Mouse (Mus musculus) cerebellum, postnatal 14 days (tissue): ENCODE measurements around the gene Efna4.

Source experiments
- DNase-seq, 2 experiments: peaks; one replicate each; pipeline ENCODE4 v3.0.0; 2021; ENCODE audit warnings: mixed read lengths in 2 of 2

Gene Efna4

DNA sequence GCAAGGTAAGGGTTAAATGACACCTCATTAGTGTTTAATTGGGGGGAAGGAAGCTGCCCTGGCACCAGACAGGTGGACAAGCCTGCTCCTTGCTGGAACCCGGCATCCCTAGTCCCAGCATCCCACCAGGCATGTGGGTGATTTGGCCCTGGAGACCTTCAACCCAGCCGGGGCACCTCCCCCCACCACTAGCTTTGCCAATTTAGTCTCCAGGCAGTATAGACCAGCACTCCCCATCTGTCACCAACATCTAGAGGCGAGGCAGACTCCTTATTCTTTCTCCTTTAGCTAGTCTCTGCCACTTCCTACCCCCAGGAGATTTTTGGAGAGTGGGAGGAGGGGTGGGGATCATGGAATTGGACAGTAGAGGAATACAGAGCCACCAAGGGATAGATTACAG is 7.5 kb downstream of the Efna4 start:
- DNase-seq, result peak in 1 of 2 experiments; percentile 27

DNA sequence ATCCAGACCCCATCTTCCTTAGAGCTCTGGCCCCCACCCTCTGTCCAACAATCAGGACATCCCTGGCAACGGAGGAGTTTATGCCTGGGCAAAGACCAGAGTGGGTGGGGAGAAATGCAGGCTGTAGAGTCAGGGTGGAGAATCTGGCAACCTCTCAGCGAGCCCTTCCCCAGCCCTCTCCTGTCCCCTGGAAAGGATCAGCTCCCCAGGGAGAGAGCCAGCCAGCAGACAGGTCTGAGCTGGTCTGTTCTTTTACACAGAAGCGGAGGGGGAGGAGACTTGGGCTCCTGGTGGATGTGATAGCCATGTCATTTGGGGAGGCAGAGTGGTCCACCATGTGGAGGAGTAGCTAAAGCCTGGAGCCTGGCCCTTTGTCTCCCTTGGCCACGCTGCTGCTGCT is 9.2 kb downstream of the Efna4 start:
- DNase-seq, result peak in 1 of 2 experiments; percentile 13

DNA sequence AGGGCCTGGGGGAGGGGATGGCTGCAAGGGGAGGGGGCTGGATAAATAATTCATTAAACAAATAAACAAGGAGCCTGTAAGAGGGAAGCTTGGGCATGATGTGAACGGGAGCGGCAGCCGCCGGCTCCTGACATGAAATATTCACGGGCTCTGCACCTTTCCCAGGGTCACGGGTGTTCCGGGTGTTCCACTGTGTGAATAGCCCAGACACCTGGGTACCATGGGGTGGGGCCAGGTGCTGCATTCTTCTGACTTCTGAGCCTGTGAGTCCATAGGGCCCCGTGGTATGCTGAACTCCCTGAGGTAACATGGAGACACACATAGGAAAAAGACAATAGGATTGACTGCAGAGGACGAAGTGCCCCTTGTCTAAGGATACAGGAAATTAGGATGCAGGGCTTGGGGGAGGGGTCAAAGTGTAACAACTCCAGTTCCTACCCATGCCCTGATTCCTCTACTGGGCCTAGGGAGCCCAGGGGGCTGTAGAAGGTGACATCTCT is 10.4 kb downstream of the Efna4 start:
- DNase-seq, result peak in 1 of 2 experiments; percentile 1

DNA sequence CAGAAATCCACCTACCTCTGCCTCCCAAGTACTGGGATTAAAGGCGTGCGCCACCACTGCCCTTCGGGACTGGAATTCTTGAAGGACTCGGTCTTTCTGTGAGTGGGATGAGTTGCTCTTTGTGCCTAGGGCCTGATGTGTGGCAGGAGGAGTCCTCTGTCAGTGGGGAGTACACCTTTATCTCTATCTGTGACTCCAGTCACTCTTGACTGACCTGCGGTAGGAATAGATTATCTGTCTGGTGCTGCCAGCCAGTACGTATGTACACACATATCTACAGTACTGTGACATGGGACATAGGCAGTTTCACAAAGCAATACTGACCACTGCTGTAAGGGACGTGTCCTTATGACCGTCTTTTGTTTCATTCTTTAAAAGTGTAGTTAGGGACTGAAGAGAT is 11.9 kb downstream of the Efna4 start:
- no peak for DNase-seq

DNA sequence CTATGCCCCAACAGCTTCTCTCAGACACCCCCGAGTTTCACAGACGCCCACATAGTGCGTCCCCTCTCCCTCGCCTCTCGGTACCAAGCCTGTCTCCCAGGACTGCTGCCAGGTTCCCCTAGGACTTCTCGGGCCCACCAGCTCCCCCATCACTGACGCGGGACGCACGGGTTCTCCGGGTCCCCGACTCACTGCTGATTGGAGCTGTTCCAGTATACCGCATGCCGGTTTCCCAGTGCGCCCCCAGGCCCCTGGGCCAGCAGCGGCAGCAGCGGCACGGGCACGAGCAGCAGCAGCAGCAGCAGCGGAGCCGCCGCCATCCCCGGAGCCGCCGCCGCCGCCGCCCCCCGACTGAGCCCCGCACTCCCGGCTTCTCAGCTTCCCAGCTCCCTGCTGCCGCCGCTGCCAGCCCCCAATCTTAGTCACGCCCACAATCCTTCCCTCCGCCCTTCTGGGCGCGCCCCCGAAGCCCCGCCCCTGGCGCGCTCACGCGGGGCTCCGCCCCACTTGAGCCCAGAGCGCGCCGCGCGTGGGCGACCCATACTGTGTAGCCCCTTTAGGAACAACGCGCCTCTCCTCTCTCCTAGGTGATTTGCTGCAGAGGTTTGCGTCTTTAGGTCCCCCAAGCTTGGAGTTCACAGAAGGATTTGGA is 15.2 kb downstream of the Efna4 start, which contains the start of gene Efna3:
TSS of gene Efna3 (minus strand) at position 452 of the 652 bp plus-strand sequence.
- DNase-seq, result peak; percentile 67 to 72

DNA sequence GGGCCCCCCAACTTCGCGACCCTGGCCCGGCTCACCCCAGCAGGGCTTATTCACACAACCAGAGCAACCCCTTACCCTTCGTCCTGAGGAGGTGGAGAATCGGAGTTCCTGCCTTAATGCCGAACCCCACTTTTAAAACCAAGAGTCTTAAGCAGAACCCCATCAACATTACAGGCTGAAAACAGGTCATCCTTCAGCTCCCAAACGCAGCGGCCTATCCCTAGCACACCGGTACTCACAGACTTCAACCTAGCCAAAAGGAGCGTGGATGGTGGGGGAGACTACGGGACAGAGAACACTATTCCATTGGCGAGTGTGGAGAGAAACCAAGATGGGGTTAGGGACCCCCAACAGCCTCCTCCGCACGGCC is 15.7 kb downstream of the Efna4 start:
- no peak for DNase-seq

DNA sequence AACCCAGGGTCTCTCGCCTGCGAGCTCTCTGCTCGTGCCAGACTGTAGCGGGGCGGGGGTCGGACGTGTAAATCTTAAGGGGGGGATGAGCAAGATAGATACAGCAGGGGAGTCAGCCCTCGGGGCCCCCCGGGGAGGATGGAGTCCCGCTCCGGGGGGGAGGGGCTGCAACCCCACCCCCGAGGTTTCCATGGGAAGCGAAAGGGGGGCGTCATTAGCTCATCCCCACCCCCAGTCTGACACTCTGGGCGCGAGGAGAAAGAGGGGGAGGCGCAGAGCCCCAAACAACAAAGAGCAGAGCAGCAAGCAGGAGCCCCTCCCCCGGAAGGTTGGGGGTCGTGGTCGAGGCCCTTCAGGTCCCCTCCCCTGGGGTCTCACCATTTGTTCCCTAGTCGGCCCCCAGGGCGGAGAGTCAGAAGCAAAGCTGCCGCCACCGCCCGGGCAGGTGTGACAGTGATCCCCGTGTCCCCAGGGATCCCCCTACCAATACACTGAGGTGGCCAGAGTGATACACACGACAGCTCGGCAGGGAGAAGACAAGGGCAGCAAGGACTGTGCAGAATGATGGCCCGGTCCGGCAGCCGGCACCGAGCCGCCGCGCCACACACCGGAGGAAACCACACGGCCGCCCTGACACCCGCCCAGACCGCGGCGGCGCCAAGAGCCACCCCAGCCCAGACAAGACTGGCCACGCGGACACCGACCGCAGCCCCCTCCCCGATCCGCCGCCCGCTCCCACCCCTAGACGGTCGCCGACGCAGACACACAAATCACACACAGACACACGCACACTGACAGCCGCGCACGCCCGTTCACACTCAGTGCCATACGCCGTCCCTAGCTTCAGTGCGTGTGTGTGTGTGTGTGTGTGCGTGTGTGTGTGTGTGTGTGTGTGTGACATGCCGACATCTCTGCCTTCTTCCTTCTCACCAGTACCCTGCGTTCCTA is 16.4 kb downstream of the Efna4 start:
- DNase-seq, result peak; percentile 38 to 56

DNA sequence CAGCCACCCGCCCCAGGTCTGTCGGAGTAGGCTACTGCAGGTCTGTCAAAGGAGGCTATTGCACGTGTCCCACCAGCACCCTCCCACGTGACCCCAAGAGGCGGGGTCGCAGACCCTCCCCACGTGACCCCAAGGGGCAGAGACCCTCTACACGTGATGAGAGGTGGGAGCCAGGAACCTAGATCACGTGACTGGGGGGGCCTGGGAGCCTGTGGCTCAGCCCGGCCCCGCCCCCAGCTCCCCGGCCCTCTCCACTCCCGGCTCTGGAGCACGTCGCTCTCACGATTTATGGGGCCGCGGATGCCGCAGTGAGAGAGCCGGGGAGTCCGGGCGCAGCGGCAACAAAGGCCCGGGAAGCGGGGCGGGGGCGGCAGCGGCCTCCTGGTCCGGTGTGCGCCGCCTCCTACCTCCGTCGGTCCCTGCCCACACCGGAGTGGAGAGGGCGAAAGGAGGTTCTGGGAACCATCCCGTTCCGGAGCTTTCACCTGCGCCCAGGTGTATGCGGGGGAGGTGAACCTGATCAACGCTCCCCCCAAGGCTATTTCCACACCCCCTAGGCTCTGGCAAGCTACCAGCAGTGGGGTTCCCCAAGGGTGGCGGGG is 17.1 kb downstream of the Efna4 start:
- DNase-seq, result peak in 1 of 2 experiments; percentile 54

DNA sequence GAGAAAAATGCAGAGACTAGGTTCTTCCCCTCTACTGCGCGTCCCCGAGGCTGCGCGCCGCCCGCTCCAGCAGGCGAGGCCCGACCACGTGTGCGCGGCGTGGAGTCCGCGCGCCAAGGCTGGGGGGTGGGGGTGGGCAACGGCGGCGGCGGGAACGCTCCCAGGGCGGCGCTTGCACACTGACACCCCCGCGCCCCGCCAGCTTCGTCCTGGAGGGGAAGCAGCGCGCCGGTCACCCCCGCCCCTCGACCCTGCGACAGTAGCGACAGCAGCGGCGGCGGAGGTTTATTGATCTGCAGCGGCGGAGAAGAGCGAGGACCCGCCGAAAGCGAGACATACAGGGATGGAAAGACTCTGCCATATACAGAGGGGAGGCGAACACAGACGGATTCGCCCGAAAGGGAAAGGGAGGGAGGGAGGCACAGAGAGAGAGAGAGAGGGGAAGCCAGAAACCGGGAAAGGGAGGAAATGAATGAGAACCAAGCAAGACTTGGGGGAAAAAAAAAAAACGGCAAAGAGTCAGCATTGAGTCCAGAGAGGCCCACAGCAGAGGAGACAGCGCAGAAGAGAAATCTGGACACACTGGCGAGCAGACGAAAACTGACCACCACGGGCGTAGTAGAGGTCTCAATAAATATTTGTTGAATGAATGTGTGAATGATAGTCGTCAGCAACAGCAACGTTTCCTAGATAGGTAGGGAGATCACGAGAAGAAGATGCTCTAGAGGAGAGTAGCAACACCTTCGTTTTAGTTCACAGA is 18.1 kb downstream of the Efna4 start:
- peak in 1 of 2 experiments; percentile 39 for DNase-seq

DNA sequence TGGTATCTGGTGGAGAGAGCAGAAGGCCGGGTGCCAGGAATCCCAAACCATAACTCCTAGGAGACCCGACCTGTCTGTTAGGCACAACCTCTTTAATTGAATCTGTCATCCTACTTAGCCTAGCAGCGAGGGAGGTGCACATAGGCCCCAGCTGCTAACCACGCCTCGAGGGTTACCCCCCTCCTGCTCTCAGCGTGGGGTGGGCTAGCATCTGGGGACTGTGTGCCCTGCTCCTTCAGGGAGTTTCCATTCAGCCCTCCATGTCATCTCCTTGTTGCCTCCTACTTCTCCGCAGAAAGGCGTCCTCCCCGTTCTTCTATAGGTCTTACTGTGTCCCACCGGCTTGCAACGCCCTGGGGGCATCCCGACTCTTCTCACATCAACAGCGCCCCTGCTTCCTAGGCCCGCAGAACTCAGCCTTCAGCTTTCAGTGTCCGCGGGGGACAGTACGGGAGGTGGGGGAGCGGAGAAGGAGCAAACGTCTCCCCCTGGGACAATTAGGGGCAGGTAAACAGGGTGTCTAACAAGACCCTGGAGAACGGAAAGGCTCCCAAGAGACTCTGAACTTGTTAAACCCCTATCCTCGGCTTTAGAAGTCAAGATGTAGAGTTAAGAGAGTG is 18.7 kb downstream of the Efna4 start:
- peak in 1 of 2 experiments; percentile 45 for DNase-seq

DNA sequence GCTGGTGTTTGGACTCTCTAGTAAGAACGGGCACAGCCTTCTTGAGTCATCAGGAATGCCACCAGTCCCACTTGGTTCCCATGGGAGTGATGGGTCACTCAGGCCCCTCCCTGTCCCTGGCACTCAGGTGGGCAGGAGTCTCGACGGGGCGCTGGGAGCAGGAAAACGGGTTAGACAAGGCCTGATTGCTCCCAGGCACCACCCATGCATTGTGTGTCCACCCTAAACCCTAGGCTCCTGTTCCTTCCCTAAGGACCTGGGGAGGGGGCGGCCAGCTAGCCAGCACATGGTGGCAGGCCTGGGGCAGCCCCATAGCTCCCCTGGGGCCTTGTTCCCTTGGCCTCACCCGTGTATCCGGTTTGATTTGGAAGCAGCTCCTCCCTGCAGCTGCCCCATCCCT is 19.5 kb downstream of the Efna4 start:
- DNase-seq, result peak in 1 of 2 experiments; percentile 20

DNA sequence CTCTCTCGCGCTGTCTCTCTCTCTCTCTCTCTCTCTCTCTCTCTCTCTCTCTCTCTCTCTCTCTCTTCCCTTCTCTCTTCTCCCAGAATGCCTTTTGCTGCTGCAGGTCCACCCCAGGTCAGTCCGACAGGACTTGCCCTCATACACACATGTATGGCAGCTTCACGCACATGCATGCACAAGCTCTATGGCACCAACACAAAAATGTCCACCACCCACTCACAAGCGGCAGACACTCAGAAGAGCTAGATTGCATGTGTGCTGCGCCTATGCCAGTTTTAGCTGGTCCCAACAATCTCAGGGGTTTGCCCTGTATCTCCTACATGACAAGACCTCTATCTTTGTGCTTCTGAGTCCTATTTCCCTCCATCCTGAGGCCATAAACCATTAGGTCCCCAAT is 20.6 kb downstream of the Efna4 start:
- no peak for DNase-seq

DNA sequence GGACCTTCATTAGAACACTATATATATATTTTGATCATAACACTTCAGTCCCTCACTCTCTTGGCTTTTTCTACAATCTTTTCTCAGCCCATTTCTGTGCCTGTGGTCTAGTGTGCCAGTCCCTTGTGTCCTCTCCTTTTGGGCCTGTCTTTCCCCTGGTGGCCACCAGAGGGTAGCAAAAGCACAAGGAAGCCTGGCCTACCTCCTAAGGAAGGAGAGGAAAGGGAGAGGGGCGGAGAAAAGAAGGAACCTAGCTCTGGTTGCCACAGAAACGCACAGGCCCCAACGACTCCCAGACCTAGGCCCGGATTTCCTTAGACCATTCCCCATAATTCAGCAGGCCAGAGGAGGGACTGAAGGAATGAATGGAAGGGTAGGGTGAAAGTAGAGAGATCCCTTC is 21.0 kb downstream of the Efna4 start:
- peak; percentile 93 to 94 for DNase-seq

DNA sequence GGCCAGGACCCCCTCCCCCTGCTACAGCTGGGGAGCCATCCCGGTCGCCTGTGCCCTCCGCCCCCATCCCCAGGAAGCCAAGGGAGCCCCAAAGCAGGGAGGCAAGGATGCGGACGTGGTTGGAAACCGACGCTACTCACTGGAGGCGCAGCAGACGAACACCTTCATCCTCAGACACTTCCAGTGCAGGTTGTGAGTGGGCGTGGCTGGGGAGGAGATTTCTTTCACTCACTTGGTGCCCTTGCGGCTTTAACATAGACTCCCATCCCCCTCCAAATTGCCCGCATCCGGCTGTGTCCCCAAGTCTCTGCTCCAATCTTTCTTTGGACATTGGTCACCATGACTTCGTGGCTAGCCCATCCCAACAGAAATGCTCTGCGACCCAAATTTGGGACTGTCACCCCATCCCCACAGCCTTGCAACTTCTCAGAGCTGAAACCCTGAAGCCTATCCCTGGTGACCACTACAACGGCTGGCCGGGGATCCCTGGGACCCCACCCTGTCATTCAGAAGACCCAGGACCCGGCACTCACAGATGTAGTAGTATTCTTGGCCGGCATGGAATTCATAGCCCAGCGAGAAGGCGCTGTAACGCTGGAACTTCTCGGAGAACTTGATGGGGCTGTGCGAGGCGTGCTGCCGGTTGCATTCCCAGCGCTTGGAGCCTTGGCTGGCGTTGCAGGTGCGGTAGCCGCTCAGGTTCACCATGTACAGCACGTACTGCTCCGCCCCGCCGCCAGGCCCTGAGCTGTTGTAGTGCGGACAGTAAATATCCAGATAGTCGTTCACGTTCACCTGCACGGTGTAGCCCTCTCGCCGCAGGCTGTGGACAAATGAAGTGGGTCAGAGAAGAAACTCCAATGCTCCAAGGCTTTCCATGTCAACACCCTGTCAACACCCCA is 21.6 kb downstream of the Efna4 start:
- DNase-seq, result peak in 1 of 2 experiments; percentile 41

DNA sequence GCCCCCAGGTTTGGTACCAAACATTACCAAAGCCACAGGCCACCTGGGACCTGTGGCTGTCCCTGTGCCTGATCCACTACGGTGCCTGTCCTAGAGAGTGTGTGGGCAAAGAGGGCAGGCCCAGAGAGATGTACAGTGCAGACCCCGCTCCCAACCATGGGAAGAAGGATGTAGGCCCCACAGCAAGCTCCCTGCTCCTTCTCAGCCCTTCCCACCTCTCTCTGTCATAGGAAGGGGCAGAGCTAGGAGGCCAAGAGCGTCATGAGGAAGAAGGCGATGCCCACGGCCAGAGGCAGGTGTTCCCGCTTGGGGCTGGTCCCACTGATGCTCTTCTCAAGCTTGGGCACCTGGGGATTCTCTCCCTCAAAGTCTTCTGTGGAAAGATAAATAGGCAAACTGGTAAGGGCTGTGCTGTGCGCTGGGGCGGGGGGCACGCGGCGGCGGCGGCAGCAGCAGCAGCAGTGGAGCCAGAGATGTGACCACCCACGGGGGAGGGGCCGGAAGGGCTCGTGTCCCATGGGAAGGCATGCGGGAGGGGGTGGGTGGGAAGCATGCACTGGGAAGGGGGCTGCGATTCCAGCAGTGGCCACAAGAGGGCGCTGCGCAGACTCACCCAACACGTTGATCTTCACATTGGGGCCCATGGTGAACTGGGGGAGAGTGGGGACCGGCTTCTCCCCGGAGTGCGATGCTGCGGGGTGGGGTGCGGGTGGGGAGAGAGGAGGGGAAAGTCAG is 22.5 kb downstream of the Efna4 start:
- peak; percentile 83 to 93 for DNase-seq

DNA sequence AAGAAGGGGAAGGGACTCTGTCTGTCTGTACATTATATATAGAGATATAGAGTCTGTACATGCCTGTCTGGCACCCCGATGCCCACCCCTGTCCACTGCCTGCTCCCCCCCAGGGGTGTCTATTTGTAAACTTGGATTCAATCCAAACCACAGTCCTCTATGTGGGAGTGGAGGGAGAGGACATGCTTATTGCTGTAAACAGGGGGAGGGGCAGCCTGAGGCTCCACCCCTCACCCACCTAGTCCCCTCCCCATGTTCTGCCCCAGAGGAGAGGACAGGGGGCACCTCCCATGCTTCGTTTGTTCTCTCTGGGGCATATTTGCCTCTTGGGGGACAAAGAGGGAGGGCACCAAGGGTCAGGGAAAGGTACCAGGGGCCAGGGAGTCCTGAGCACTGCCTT is 23.0 kb downstream of the Efna4 start:
- DNase-seq, result no peak

DNA sequence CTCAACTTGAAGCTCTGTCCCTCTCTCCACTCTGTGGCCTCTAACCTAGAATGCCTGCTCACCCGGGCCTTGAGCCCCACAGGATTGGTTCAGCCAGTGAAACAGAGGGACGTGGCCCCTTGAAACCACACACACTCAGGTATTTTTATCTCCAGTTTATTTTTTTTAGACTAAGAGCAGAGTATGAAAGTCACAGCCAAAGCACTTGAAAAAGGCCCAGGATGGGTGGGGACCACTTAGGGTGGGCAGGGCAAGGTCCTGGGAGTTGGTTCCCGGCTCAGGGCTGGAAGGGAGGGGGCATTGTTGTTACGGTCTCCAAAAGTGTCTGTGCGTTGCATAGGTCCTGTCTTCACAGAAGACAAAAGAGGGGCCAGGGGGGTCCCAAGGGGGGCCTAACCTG is 23.5 kb downstream of the Efna4 start:
- DNase-seq, result no peak

DNA sequence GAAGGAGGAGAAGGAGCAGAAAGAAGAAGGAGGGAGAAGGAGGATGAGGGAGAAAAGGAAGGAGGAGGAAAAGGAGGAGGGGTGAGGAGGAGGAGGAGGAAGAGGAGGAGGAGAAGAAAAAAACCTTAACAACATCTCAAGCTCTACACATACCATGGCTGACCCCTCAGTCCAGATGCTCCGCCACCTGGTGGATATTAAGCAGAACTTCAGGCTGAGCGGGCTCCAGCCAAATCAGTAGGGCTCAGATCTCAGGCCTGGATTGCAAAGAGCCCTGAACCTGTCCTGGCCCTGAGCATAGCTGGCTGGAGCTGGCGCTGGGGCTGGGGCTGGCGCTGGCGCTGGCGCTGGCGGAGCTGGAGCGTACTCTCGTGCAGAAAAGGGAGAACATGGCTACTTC is 29.7 kb downstream of the Efna4 start:
- DNase-seq, result peak; percentile 84

DNA sequence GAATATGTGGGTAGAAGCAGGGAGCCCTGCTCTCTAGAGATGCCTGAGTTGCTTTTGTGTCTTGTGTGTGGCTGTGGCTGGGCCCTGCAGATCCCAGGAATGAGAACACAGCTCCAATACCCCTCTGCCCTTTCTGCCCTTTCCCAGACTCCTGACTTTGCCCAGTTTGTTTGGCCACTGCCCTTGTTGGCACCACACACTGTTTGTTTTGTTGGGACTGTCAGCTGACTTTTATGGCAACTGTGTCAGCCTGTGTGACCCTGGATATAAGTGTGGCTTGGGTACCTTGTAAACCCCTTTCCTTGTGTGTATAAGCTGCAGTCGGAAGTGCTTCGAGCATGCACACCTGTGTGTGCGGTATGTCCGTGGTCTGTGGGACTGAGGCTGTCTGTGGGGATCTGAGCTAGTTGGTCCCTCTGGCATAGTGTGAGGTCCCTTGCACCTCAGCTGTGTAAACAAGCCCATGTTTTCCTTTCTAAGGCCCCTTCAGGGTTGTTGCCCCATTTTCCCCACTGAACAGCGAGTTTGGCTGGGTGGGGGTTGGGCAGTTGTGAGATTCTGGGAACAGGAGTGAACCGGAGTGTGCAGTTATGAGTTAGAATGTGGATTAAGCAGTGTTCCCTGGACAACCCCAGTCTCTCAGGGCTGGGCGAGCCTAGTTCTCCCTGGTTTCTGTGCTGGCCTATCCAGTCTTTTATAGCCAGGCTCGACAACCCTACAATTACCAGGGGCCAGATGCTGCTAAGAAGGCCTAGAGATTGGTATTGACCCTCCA is 32.1 kb downstream of the Efna4 start:
- no peak for DNase-seq
